In genomic region chr15:77849039-77849436, GRCm38 (mm10) we compare ENCODE assay signal across 16 mouse cellular contexts. TPM values are rescaled to one million over a fixed set of nuclear protein-coding genes. Genes with fewer than 3 reads are reported as not detected.
DNase-seq lines count a peak whose midpoint lies in the region; ATAC-seq and TF ChIP-seq lines count a peak whose summit lies in the region.
"Had no signal": no experiment of that assay in that cellular context is flagged by ENCODE, and none has a peak within 500 bp of the region (broad histone marks: within the 10 kb centered on the region; RNA-seq: fewer than 3 reads in every experiment).

No protein-coding gene starts in this region.

- H3K27me3 ChIP-seq in embryonic facial prominence, embryonic 12.5 days = no peaks in the 10 kb centered on the region
- H3K27me3 ChIP-seq in embryonic facial prominence, embryonic 10.5 days (replicated peaks; ENCODE audit: low read depth, poor library complexity, severe bottlenecking) = no peaks in the 10 kb centered on the region
- H3K27me3 ChIP-seq in lung, embryonic 16.5 days (ENCODE audit: control insufficient read depth, insufficient read depth, low read depth, low read length) = no peaks in the 10 kb centered on the region
- H3K27me3 ChIP-seq in lung, postnatal 0 days (replicated peaks; ENCODE audit: insufficient read depth, low read length) = no peaks in the 10 kb centered on the region
- H3K27me3 ChIP-seq in hindbrain, embryonic 14.5 days (ENCODE audit: control insufficient read depth, insufficient read depth, low read length) = no peaks in the 10 kb centered on the region
- H3K27me3 ChIP-seq: CH12.LX; embryonic facial prominence, embryonic 13.5 days; kidney, embryonic 15.5 days; neural tube, embryonic 13.5 days had no signal

- H3K4me1 ChIP-seq in embryonic facial prominence, embryonic 12.5 days = no peaks in the 10 kb centered on the region
- peaks cover 19% of the 10 kb centered on the region for H3K4me1 ChIP-seq in embryonic facial prominence, embryonic 10.5 days
- H3K4me1 ChIP-seq in lung, embryonic 16.5 days (replicated peaks; ENCODE audit: control insufficient read depth, insufficient read depth, low read length) = peaks cover 19% of the 10 kb centered on the region; the same call in 1 of the 2 replicates
- H3K4me1 ChIP-seq in lung, adult 2 months (ENCODE audit: control insufficient read depth, insufficient read depth, low read length) = peaks cover 15% of the 10 kb centered on the region; the same call in 1 of the 2 replicates
- H3K4me1 ChIP-seq in lung, postnatal 0 days (ENCODE audit: insufficient read depth, low read depth, low read length) = peaks cover 10% of the 10 kb centered on the region; the same call in 1 of the 2 replicates
- H3K4me1 ChIP-seq in hindbrain, embryonic 14.5 days (replicated peaks; ENCODE audit: control insufficient read depth, insufficient read depth, low read length) = no peaks in the 10 kb centered on the region
- H3K4me1 ChIP-seq: embryonic facial prominence, embryonic 13.5 days; neural tube, embryonic 13.5 days had no signal

- no peak overlapping the region for H3K4me3 ChIP-seq in embryonic facial prominence, embryonic 12.5 days
- no peak overlapping the region for H3K4me3 ChIP-seq in embryonic facial prominence, embryonic 10.5 days
- H3K4me3 ChIP-seq in lung, embryonic 16.5 days (ENCODE audit: low read length) = no peak overlapping the region
- H3K4me3 ChIP-seq in lung, adult 2 months (replicated peaks; ENCODE audit: extremely low read depth, low read depth, low read length) = no peak overlapping the region
- H3K4me3 ChIP-seq in lung, postnatal 0 days (ENCODE audit: low read depth, low read length) = no peak overlapping the region
- no peak overlapping the region for H3K4me3 ChIP-seq in hindbrain, embryonic 14.5 days (replicated peaks; ENCODE audit: low read length)
- H3K4me3 ChIP-seq: embryonic facial prominence, embryonic 13.5 days; kidney, embryonic 15.5 days; neural tube, embryonic 13.5 days had no signal

- H3K36me3 ChIP-seq in embryonic facial prominence, embryonic 12.5 days = no peaks in the 10 kb centered on the region
- H3K36me3 ChIP-seq in embryonic facial prominence, embryonic 10.5 days (replicated peaks) = no peaks in the 10 kb centered on the region
- no peaks in the 10 kb centered on the region for H3K36me3 ChIP-seq in lung, embryonic 16.5 days (ENCODE audit: control insufficient read depth, insufficient read depth, low read length)
- H3K36me3 ChIP-seq in lung, postnatal 0 days (ENCODE audit: insufficient read depth, low read length) = no peaks in the 10 kb centered on the region
- H3K36me3 ChIP-seq in hindbrain, embryonic 14.5 days (replicated peaks; ENCODE audit: control insufficient read depth, insufficient read depth) = no peaks in the 10 kb centered on the region
- H3K36me3 ChIP-seq: embryonic facial prominence, embryonic 13.5 days; kidney, embryonic 15.5 days; neural tube, embryonic 13.5 days had no signal

- ATAC-seq in embryonic facial prominence, embryonic 12.5 days (ENCODE audit: insufficient number of reproducible peaks, insufficient read depth, low FRiP score, low TSS enrichment) = 0 out of 2 replicates have a peak, but pooled peaks have one; percentile 35
- ATAC-seq in lung, embryonic 16.5 days (ENCODE audit: low read depth) = peak; percentile 82
- ATAC-seq in lung, postnatal 0 days = peak; percentile 85
- ATAC-seq in hindbrain, embryonic 14.5 days (ENCODE audit: low FRiP score) = no peak
- ATAC-seq: forebrain, embryonic 16.5 days had no signal

- 54% methylated on average over 5 of the region's 5 CpGs for WGBS in embryonic facial prominence, embryonic 12.5 days
- WGBS in embryonic facial prominence, embryonic 10.5 days = 63% methylated on average over 5 of the region's 5 CpGs
- 46% methylated on average over 5 of the region's 5 CpGs for WGBS in lung, embryonic 16.5 days
- WGBS in lung, adult 2 months = 51% methylated on average over 5 of the region's 5 CpGs
- 43% methylated on average over 5 of the region's 5 CpGs for WGBS in lung, postnatal 0 days
- WGBS in hindbrain, embryonic 14.5 days = 68% methylated on average over 5 of the region's 5 CpGs

- TF ChIP-seq CTCF in lung, adult 2 months (IDR thresholded peaks at IDR 0.05; ENCODE audit: insufficient read depth, low read length) = no peak
- no peak for TF ChIP-seq CTCF in lung, postnatal 0 days (IDR thresholded peaks at IDR 0.05)

- TF ChIP-seq POLR2A in lung, adult 2 months (IDR thresholded peaks at IDR 0.05; ENCODE audit: borderline replicate concordance, extremely low read depth, low read depth, low read length) = no peak

- H3K27ac ChIP-seq in embryonic facial prominence, embryonic 12.5 days = no peak overlapping the region
- H3K27ac ChIP-seq in embryonic facial prominence, embryonic 10.5 days (replicated peaks) = no peak overlapping the region; the same call in 1 of the 2 replicates
- H3K27ac ChIP-seq in lung, embryonic 16.5 days (ENCODE audit: low read length) = peak overlapping the region; percentile 82
- H3K27ac ChIP-seq in lung, postnatal 0 days (ENCODE audit: low read length) = peak overlapping the region; percentile 81
- H3K27ac ChIP-seq in hindbrain, embryonic 14.5 days = no peak overlapping the region
- H3K27ac ChIP-seq: embryonic facial prominence, embryonic 13.5 days; neural tube, embryonic 13.5 days had no signal

- peak; percentile 32; the same call in 1 of the 2 replicates for TF ChIP-seq EP300 in lung, postnatal 0 days (IDR thresholded peaks at IDR 0.05)

- DNase-seq in embryonic facial prominence, embryonic 10.5 days (ENCODE audit: low spot score) = no peak
- DNase-seq in lung, adult 2 months = no peak
- peak; percentile 61 for DNase-seq in ZHBTc4 (ENCODE audit: low read depth, low spot score)
- peak; percentile 80 for DNase-seq in lung, postnatal 0 days (ENCODE audit: low spot score)
- no peak for DNase-seq in urinary bladder, postnatal 10 days (ENCODE audit: low spot score)
- DNase-seq in hindbrain, embryonic 14.5 days (ENCODE audit: low spot score) = no peak
- DNase-seq: adrenal gland, adult 2 months; cerebellum, adult 18-20 months; right cerebral cortex, postnatal 25 days had no signal

- H3K9ac ChIP-seq in embryonic facial prominence, embryonic 12.5 days = no peak overlapping the region
- no peak overlapping the region for H3K9ac ChIP-seq in lung, embryonic 16.5 days (ENCODE audit: low read length)
- no peak overlapping the region for H3K9ac ChIP-seq in lung, postnatal 0 days (replicated peaks; ENCODE audit: low read depth)
- H3K9ac ChIP-seq in hindbrain, embryonic 14.5 days = no peak overlapping the region
- H3K9ac ChIP-seq: embryonic facial prominence, embryonic 13.5 days; kidney, embryonic 15.5 days; neural tube, embryonic 13.5 days had no signal

- H3K4me2 ChIP-seq in embryonic facial prominence, embryonic 12.5 days (replicated peaks) = no peak overlapping the region
- H3K4me2 ChIP-seq in lung, embryonic 16.5 days (ENCODE audit: low read depth, low read length) = no peak overlapping the region; the same call in 1 of the 2 replicates
- 0 out of 2 replicates have a peak overlapping the region, but pooled peaks have one; percentile 14 for H3K4me2 ChIP-seq in lung, postnatal 0 days (replicated peaks; ENCODE audit: low read depth, low read length)
- no peak overlapping the region for H3K4me2 ChIP-seq in hindbrain, embryonic 14.5 days (replicated peaks)
- H3K4me2 ChIP-seq: embryonic facial prominence, embryonic 13.5 days; kidney, embryonic 15.5 days; neural tube, embryonic 13.5 days had no signal

- H3K9me3 ChIP-seq in embryonic facial prominence, embryonic 12.5 days = no peaks in the 10 kb centered on the region
- no peaks in the 10 kb centered on the region for H3K9me3 ChIP-seq in embryonic facial prominence, embryonic 10.5 days
- no peaks in the 10 kb centered on the region for H3K9me3 ChIP-seq in lung, embryonic 16.5 days (ENCODE audit: control insufficient read depth, low read length)
- H3K9me3 ChIP-seq in lung, postnatal 0 days (ENCODE audit: low read length) = no peaks in the 10 kb centered on the region
- no peaks in the 10 kb centered on the region for H3K9me3 ChIP-seq in hindbrain, embryonic 14.5 days (ENCODE audit: control insufficient read depth, low read length)
- H3K9me3 ChIP-seq: embryonic facial prominence, embryonic 13.5 days; kidney, embryonic 15.5 days; neural tube, embryonic 13.5 days had no signal

RNA-seq across cellular contexts. Expression of gene Myh9, which starts 7.1 kb away (rescaled TPM):
- 37.3 and 37.9 TPM in 2 replicates for polyA plus RNA-seq in embryonic facial prominence, embryonic 12.5 days (2016; fragmentation: Nextera tagmentation; extraction: Ambion mirVana)
- 45.7 and 46.9 TPM in 2 replicates for polyA plus RNA-seq in embryonic facial prominence, embryonic 10.5 days (2016; fragmentation: Nextera tagmentation; extraction: Ambion mirVana)
- 71.7 and 77.6 TPM in 2 replicates for polyA plus RNA-seq in lung, embryonic 16.5 days (2015; fragmentation: Nextera tagmentation; extraction: Ambion mirVana)
- 133 and 162 TPM in 2 replicates for polyA plus RNA-seq in lung, adult 2 months (2012; rRNA removed)
- polyA plus RNA-seq in lung, postnatal 0 days (2015; fragmentation: Nextera tagmentation; extraction: Ambion mirVana) = 59.3 and 67.3 TPM in 2 replicates
- polyA plus RNA-seq in hindbrain, embryonic 14.5 days (2014; fragmentation: Nextera tagmentation; extraction: Ambion mirVana) = 14.4 and 14.6 TPM in 2 replicates

Comparison
In these comparisons a context has a peak if more than half of its experiments do, and no peak if none do; other contexts are left out.
1. DNase-seq: peak in ZHBTc4 (single experiment) and lung, postnatal 0 days (single experiment); none in embryonic facial prominence, embryonic 10.5 days (single experiment), lung, adult 2 months (single experiment), urinary bladder, postnatal 10 days (single experiment) and hindbrain, embryonic 14.5 days (single experiment).
2. H3K27ac ChIP-seq: peak in lung, embryonic 16.5 days (single experiment) and lung, postnatal 0 days (single experiment); none in embryonic facial prominence, embryonic 12.5 days (single experiment), embryonic facial prominence, embryonic 10.5 days (single experiment) and hindbrain, embryonic 14.5 days (single experiment).